Mouse (Mus musculus): Measurements from ENCODE around the gene Tubg2. TPM values are rescaled to one million over a fixed set of nuclear protein-coding genes. Genes with fewer than 3 reads are reported as not detected.

Gene Tubg2
- polyA plus RNA-seq, 1 experiment = not detected

GRCm38 (mm10) chr11:101194137-101194536 lies 38.4 kb downstream of the Tubg2 start:
- 56% methylated on average over 5 of the region's 5 CpGs for WGBS
- Histone ChIP-seq H3K4me3 (ENCODE audit: insufficient read depth, low read depth, low read length) (no peak overlapping the region), H3K4me1 (ENCODE audit: control insufficient read depth, insufficient read depth, low read length) (peaks cover 28% of the 10 kb centered on the region), H3K27ac (ENCODE audit: insufficient read depth, low read depth, low read length) (no peak overlapping the region)
- no peak for TF ChIP-seq CTCF (IDR thresholded peaks at IDR 0.05; ENCODE audit: insufficient read depth, low read depth, low read length)

DNA sequence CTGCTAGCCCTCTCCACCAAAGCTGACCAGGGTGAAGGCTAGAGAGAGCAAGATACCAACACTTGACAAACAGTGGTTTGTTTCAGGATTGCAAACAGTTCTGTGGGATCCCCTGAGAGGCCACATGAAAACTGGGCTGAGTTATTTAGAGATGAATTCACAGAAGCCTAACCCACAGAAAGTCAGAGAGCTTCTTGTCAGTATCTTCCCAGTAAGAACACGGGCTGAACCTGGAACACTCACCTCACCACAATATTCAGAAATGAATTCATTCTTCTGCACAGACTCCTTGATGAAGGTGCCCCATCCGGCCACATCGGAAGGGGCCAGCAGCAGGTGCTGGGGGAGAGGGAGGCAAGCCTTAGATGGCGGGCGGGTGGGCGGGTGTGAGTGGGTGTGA lies 38.9 kb downstream of the Tubg2 start:
- H3K4me1 ChIP-seq (ENCODE audit: control insufficient read depth, insufficient read depth, low read length) = peaks cover 23% of the 10 kb centered on the region
- H3K27ac ChIP-seq (ENCODE audit: insufficient read depth, low read depth, low read length) = no peak overlapping the region
- H3K4me3 ChIP-seq (ENCODE audit: insufficient read depth, low read depth, low read length) = no peak overlapping the region
- 67% methylated on average over 6 of the region's 6 CpGs for WGBS
- TF ChIP-seq CTCF (IDR thresholded peaks at IDR 0.05; ENCODE audit: insufficient read depth, low read depth, low read length) (no peak), POLR2A (IDR thresholded peaks at IDR 0.05; ENCODE audit: insufficient read depth, low read depth, low read length) (no peak)

DNA sequence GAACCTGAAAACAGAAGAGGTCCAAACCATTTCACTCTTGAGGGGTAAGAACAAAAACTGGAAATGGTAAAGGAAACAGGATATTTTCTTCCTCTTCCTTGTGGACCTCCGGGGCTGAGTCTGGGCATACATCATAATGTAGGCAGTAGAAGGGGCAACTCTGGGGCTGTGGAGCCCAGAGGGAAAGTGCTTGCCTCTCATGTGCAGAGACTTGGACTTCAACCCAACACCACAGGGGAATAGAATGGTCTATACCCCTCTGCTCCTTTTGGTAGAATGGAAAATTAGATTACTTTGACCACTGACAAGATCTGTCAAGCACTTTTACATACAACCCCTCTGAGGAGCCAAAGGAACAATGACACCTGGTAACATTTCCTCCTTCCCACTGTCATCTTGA lies 39.4 kb downstream of the Tubg2 start:
- 53% methylated on average over 1 of the region's 1 CpGs for WGBS
- no peak overlapping the region for H3K27ac ChIP-seq (ENCODE audit: insufficient read depth, low read depth, low read length)

DNA sequence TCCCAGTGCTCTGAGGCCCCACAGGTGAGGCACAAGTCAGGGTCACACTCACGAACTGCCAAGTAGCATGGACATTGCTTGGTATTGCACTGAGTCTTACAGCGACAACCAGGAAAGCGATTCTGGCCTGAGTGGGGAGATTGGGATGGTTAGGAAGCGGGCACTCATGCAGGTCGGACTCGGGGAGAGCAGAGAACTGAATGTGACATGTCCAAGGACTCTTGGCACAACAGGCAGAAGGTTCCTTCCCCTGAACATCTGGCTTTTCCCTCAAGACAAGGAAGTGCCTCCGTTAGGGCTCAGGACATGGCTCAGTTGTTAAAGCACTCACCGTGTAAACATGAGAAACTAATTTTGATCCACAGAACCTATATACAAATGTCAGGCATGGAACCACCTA lies 39.9 kb downstream of the Tubg2 start:
- Histone ChIP-seq H3K27ac (ENCODE audit: insufficient read depth, low read depth, low read length) (no peak overlapping the region), H3K4me3 (ENCODE audit: insufficient read depth, low read depth, low read length) (no peak overlapping the region), H3K4me1 (ENCODE audit: control insufficient read depth, insufficient read depth, low read length) (peaks cover 15% of the 10 kb centered on the region)
- 92% methylated on average over 8 of the region's 8 CpGs for WGBS
- no peak for TF ChIP-seq POLR2A (IDR thresholded peaks at IDR 0.05; ENCODE audit: insufficient read depth, low read depth, low read length)
- TF ChIP-seq CTCF (IDR thresholded peaks at IDR 0.05; ENCODE audit: insufficient read depth, low read depth, low read length) = no peak

More for the DNA sequence above, 39.4 kb downstream of the Tubg2 start:
- no peak overlapping the region for H3K4me3 ChIP-seq (ENCODE audit: insufficient read depth, low read depth, low read length)
- TF ChIP-seq CTCF (IDR thresholded peaks at IDR 0.05; ENCODE audit: insufficient read depth, low read depth, low read length) = no peak
- no peak for TF ChIP-seq POLR2A (IDR thresholded peaks at IDR 0.05; ENCODE audit: insufficient read depth, low read depth, low read length)
- peaks cover 19% of the 10 kb centered on the region for H3K4me1 ChIP-seq (ENCODE audit: control insufficient read depth, insufficient read depth, low read length)

GRCm38 (mm10) chr11:101196175-101196574 lies 40.5 kb downstream of the Tubg2 start:
- Histone ChIP-seq H3K4me3 (ENCODE audit: insufficient read depth, low read depth, low read length) (no peak overlapping the region), H3K4me1 (ENCODE audit: control insufficient read depth, insufficient read depth, low read length) (peaks cover 10% of the 10 kb centered on the region), H3K27ac (ENCODE audit: insufficient read depth, low read depth, low read length) (no peak overlapping the region)
- TF ChIP-seq CTCF (IDR thresholded peaks at IDR 0.05; ENCODE audit: insufficient read depth, low read depth, low read length) (no peak), POLR2A (IDR thresholded peaks at IDR 0.05; ENCODE audit: insufficient read depth, low read depth, low read length) (no peak)
- WGBS = 92% methylated on average over 8 of the region's 8 CpGs

DNA sequence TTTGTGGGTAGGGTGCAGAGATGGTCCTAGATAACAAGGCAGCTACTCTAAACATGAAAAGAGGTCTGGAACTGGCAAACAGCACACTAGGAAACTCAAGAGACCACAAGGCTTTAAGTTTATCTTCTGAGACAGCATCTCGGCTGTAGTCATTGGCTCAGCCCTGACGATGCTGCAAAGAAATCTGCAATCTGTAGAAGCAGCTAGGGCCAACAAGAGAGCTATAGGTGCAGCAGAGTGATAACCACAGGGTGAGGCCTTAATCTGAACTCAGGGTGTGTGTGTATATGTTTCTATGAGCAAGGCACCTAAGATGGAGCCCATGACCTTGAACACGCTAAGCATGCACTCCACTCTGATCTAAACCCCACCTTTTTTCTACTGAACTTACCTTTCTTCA lies 43.8 kb downstream of the Tubg2 start:
- TF ChIP-seq CTCF (IDR thresholded peaks at IDR 0.05; ENCODE audit: insufficient read depth, low read depth, low read length) (no peak), POLR2A (IDR thresholded peaks at IDR 0.05; ENCODE audit: insufficient read depth, low read depth, low read length) (no peak)
- Histone ChIP-seq H3K4me1 (ENCODE audit: control insufficient read depth, insufficient read depth, low read length) (no peaks in the 10 kb centered on the region), H3K27ac (ENCODE audit: insufficient read depth, low read depth, low read length) (no peak overlapping the region), H3K4me3 (ENCODE audit: insufficient read depth, low read depth, low read length) (no peak overlapping the region)
- WGBS = 97% methylated on average over 3 of the region's 3 CpGs

- Histone ChIP-seq H3K4me1 (ENCODE audit: control insufficient read depth, insufficient read depth, low read length) (no peaks in the 10 kb centered on the region), H3K4me3 (ENCODE audit: insufficient read depth, low read depth, low read length) (no peak overlapping the region), H3K27ac (ENCODE audit: insufficient read depth, low read depth, low read length) (no peak overlapping the region)
- TF ChIP-seq POLR2A (IDR thresholded peaks at IDR 0.05; ENCODE audit: insufficient read depth, low read depth, low read length) = no peak
- TF ChIP-seq CTCF (IDR thresholded peaks at IDR 0.05; ENCODE audit: insufficient read depth, low read depth, low read length) = peak; percentile 31; the same call in 1 of the 2 replicates
- WGBS = 14% methylated on average over 7 of the region's 7 CpGs
These were observed 45.3 kb downstream of the Tubg2 start for GRCm38 (mm10) chr11:101200986-101201385.

Other genes starting within 250 kb of the Tubg2 start
- not detected in 2 replicates for gene Stat3, start 216.4 kb upstream of the Tubg2 start, polyA plus RNA-seq (2012; ENCODE audit: insufficient read depth, insufficient read length, low replicate concordance, missing spikeins)
- not detected in 2 replicates for gene Cavin1, start 185.0 kb upstream of the Tubg2 start, polyA plus RNA-seq (2012; ENCODE audit: insufficient read depth, insufficient read length, low replicate concordance, missing spikeins)
- gene Atp6v0a1, start 146.5 kb upstream of the Tubg2 start, polyA plus RNA-seq (2012; ENCODE audit: insufficient read depth, insufficient read length, low replicate concordance, missing spikeins) = 524 TPM in 1 of 2 replicates, not detected in the other
- not detected in 2 replicates for gene Naglu, start 85.9 kb upstream of the Tubg2 start, polyA plus RNA-seq (2012; ENCODE audit: insufficient read depth, insufficient read length, low replicate concordance, missing spikeins)
- not detected in 2 replicates for gene Hsd17b1, start 77.5 kb upstream of the Tubg2 start, polyA plus RNA-seq (2012; ENCODE audit: insufficient read depth, insufficient read length, low replicate concordance, missing spikeins)
- gene Coasy, start 73.3 kb upstream of the Tubg2 start, polyA plus RNA-seq (2012; ENCODE audit: insufficient read depth, insufficient read length, low replicate concordance, missing spikeins) = not detected in 2 replicates
- not detected in 2 replicates for gene Mlx, start 68.6 kb upstream of the Tubg2 start, polyA plus RNA-seq (2012; ENCODE audit: insufficient read depth, insufficient read length, low replicate concordance, missing spikeins)
- gene Psmc3ip, start 60.5 kb upstream of the Tubg2 start, polyA plus RNA-seq (2012; ENCODE audit: insufficient read depth, insufficient read length, low replicate concordance, missing spikeins) = not detected in 2 replicates
- gene Retreg3, start 36.0 kb upstream of the Tubg2 start, polyA plus RNA-seq (2012; ENCODE audit: insufficient read depth, insufficient read length, low replicate concordance, missing spikeins) = not detected in 2 replicates
- gene Tubg1, start 36.0 kb upstream of the Tubg2 start, polyA plus RNA-seq (2012; ENCODE audit: insufficient read depth, insufficient read length, low replicate concordance, missing spikeins) = not detected in 2 replicates
- gene Cntnap1, start 14.6 kb downstream of the Tubg2 start, polyA plus RNA-seq (2012; ENCODE audit: insufficient read depth, insufficient read length, low replicate concordance, missing spikeins) = not detected in 2 replicates
- gene Plekhh3, start 15.4 kb downstream of the Tubg2 start, polyA plus RNA-seq (2012; ENCODE audit: insufficient read depth, insufficient read length, low replicate concordance, missing spikeins) = not detected in 2 replicates
- not detected in 2 replicates for gene Ccr10, start 19.5 kb downstream of the Tubg2 start, polyA plus RNA-seq (2012; ENCODE audit: insufficient read depth, insufficient read length, low replicate concordance, missing spikeins)
- gene Ezh1, start 70.6 kb downstream of the Tubg2 start, polyA plus RNA-seq (2012; ENCODE audit: insufficient read depth, insufficient read length, low replicate concordance, missing spikeins) = not detected in 2 replicates
- not detected in 2 replicates for gene Ramp2, start 90.1 kb downstream of the Tubg2 start, polyA plus RNA-seq (2012; ENCODE audit: insufficient read depth, insufficient read length, low replicate concordance, missing spikeins)
- not detected in 2 replicates for gene Vps25, start 97.8 kb downstream of the Tubg2 start, polyA plus RNA-seq (2012; ENCODE audit: insufficient read depth, insufficient read length, low replicate concordance, missing spikeins)
- not detected in 2 replicates for gene Wnk4, start 104.7 kb downstream of the Tubg2 start, polyA plus RNA-seq (2012; ENCODE audit: insufficient read depth, insufficient read length, low replicate concordance, missing spikeins)
- not detected in 2 replicates for gene Cntd1, start 123.1 kb downstream of the Tubg2 start, polyA plus RNA-seq (2012; ENCODE audit: insufficient read depth, insufficient read length, low replicate concordance, missing spikeins)
- not detected in 2 replicates for gene Coa3, start 123.2 kb downstream of the Tubg2 start, polyA plus RNA-seq (2012; ENCODE audit: insufficient read depth, insufficient read length, low replicate concordance, missing spikeins)
- not detected in 2 replicates for gene Becn1, start 146.4 kb downstream of the Tubg2 start, polyA plus RNA-seq (2012; ENCODE audit: insufficient read depth, insufficient read length, low replicate concordance, missing spikeins)
- gene Psme3, start 160.3 kb downstream of the Tubg2 start, polyA plus RNA-seq (2012; ENCODE audit: insufficient read depth, insufficient read length, low replicate concordance, missing spikeins) = 706 TPM in 1 of 2 replicates, not detected in the other
- not detected in 2 replicates for gene Aoc2, start 169.2 kb downstream of the Tubg2 start, polyA plus RNA-seq (2012; ENCODE audit: insufficient read depth, insufficient read length, low replicate concordance, missing spikeins)
- not detected in 2 replicates for gene Aoc3, start 174.7 kb downstream of the Tubg2 start, polyA plus RNA-seq (2012; ENCODE audit: insufficient read depth, insufficient read length, low replicate concordance, missing spikeins)
- gene G6pc, start 211.7 kb downstream of the Tubg2 start, polyA plus RNA-seq (2012; ENCODE audit: insufficient read depth, insufficient read length, low replicate concordance, missing spikeins) = not detected in 2 replicates